Mouse (Mus musculus): ENCODE data around the gene Wnt2b. TPM values are rescaled to one million over a fixed set of nuclear protein-coding genes. Genes with fewer than 3 reads are reported as not detected.

Wnt2b gene
- polyA plus RNA-seq, 1 experiment from 2014 or later = 2.1 TPM

Other genes starting within 250 kb of the Wnt2b start
- gene Ppm1j, start 180.9 kb downstream of the Wnt2b start, polyA plus RNA-seq (2014; fragmentation: Nextera tagmentation; extraction: Ambion mirVana) = 0.48 and 1.3 TPM in 2 replicates
- gene Fam19a3, start 180.1 kb downstream of the Wnt2b start, polyA plus RNA-seq (2014; fragmentation: Nextera tagmentation; extraction: Ambion mirVana) = 0.09 TPM in 1 of 2 replicates, not detected in the other
- gene Rhoc, start 173.5 kb downstream of the Wnt2b start, polyA plus RNA-seq (2014; fragmentation: Nextera tagmentation; extraction: Ambion mirVana) = 99.1 and 105 TPM in 2 replicates
- 15.1 and 15.2 TPM in 2 replicates for gene Mov10, start 143.4 kb downstream of the Wnt2b start, polyA plus RNA-seq (2014; fragmentation: Nextera tagmentation; extraction: Ambion mirVana)
- gene St7l, start 97.9 kb downstream of the Wnt2b start, polyA plus RNA-seq (2014; fragmentation: Nextera tagmentation; extraction: Ambion mirVana) = 35.3 and 43.8 TPM in 2 replicates
- gene Capza1, start 97.4 kb downstream of the Wnt2b start, polyA plus RNA-seq (2014; fragmentation: Nextera tagmentation; extraction: Ambion mirVana) = 245 and 266 TPM in 2 replicates
- 46.7 and 52.3 TPM in 2 replicates for gene Cttnbp2nl, start 91.2 kb upstream of the Wnt2b start, polyA plus RNA-seq (2014; fragmentation: Nextera tagmentation; extraction: Ambion mirVana)
- gene 4930564D02Rik, start 104.9 kb upstream of the Wnt2b start, polyA plus RNA-seq (2014; fragmentation: Nextera tagmentation; extraction: Ambion mirVana) = not detected in 2 replicates